Mouse (Mus musculus) hindbrain, embryonic 10.5 days (tissue): Measurements from ENCODE around the gene Gtpbp2. TPM values are rescaled to one million over a fixed set of nuclear protein-coding genes. Genes with fewer than 3 reads are reported as not detected.

ENCODE experiments used
- DNase-seq: peaks from one replicate; pipeline ENCODE4 v3.0.0-alpha.2; 2017; ENCODE audit warnings: low spot score
- H3K27ac ChIP-seq: fragments of 300-500 bp; sonication (generic); 2 replicates; pipeline ENCODE4 v1.5.1; 2016; ENCODE audit warnings: mild to moderate bottlenecking, moderate library complexity
- H3K27me3 ChIP-seq: fragments of 300-500 bp; sonication (generic); 2 replicates; pipeline ENCODE4 v1.6.1; 2016; ENCODE audit warnings: mild to moderate bottlenecking; ENCODE audit not compliant: poor library complexity, insufficient read depth, severe bottlenecking
- H3K36me3 ChIP-seq: fragments of 300-500 bp; sonication (generic); 2 replicates; pipeline ENCODE4 v1.6.1; 2016; ENCODE audit warnings: mild to moderate bottlenecking, moderate library complexity
- H3K4me1 ChIP-seq: fragments of 300-500 bp; sonication (generic); replicated peaks from 2 replicates; pipeline ENCODE4 v1.6.1; 2016; ENCODE audit warnings: mild to moderate bottlenecking
- H3K4me3 ChIP-seq: fragments of 300-500 bp; sonication (generic); 2 replicates; pipeline ENCODE4 v1.5.1; 2016; ENCODE audit warnings: mild to moderate bottlenecking, moderate library complexity
- H3K9me3 ChIP-seq: fragments of 300-500 bp; sonication (generic); 2 replicates; pipeline ENCODE4 v1.6.1; 2016; ENCODE audit warnings: mild to moderate bottlenecking, moderate library complexity
- WGBS: fragments of 180-500 bp; shearing (Covaris S2); methylation state at CpG from one replicate; pipeline ENCODE4 v1.1.7; 2016; 5-methylcytosine and 5-hydroxymethylcytosine counted together
- polyA plus RNA-seq: library from polyadenylated mRNA; unstranded; fragments of >200 nt; fragmentation: Nextera tagmentation; extraction: Ambion mirVana; gene quantifications from 2 replicates; pipeline ENCODE4 v1.2.1, GENCODE M21; 2016

The Gtpbp2 gene
- polyA plus RNA-seq, 1 experiment from 2014 or later: 37.8 TPM

DNA sequence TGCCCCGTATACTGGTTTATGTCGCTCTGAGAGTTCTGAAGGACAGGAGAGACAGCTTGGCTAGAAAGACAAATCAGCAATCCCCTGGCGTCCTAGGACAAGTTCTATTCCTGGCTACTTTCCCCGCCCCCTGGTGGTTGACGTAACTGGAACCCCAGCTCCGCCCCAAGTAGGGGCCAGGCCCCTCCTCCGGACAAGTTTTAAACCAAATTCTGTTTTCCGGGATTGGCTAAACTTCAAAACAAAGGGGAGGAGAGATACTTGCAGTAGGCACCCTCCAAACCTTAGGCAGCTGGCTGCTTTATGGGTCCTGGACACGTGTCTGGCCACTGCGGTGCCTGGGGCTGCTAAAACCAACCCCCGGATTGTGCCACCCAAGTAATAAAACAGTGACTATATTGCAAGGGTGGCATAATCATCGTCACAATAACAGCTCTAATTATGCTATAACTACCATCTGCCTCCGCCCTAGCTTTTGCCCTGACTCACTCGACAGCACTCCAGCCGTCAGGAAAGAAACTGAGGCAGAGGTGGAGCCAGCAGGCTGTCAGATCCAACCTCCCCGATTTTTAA lies 656 bp upstream of the Gtpbp2 start:
- peak overlapping the region; percentile 92 for H3K27ac ChIP-seq
- peaks cover 30% of the 10 kb centered on the region for H3K4me1 ChIP-seq
- peak overlapping the region; percentile 68 for H3K4me3 ChIP-seq
- peaks cover 26% of the 10 kb centered on the region for H3K36me3 ChIP-seq
- no peaks in the 10 kb centered on the region for H3K9me3 ChIP-seq
- no peaks in the 10 kb centered on the region for H3K27me3 ChIP-seq
- peak; percentile 85 for DNase-seq
- WGBS: under 1% methylated on average over 16 of the region's 16 CpGs

DNA sequence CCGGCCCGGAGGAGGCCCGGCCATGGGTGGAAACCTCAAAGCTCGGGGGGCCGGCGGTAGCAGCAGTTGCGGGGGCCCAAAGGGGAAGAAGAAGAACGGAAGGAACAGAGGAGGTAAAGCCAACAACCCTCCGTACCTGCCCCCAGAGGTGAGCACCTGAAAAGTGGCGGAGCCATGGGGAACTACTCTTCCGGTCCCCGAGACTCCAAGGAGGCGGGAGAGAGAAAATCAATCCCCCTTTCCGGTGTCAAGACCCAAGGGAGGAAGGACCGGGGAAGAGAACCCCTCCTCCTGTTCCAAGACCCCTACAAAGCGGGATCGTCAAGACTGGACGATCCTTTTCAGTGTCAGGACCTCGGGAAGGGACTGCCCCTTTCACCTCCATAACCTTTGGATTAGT lies 347 bp downstream of the Gtpbp2 start:
- peaks cover 30% of the 10 kb centered on the region for H3K4me1 ChIP-seq
- H3K9me3 ChIP-seq: no peaks in the 10 kb centered on the region
- peak overlapping the region; percentile 92 for H3K27ac ChIP-seq
- WGBS: 1% methylated on average over 19 of the region's 19 CpGs
- no peaks in the 10 kb centered on the region for H3K27me3 ChIP-seq
- H3K4me3 ChIP-seq: peak overlapping the region; percentile 68
- H3K36me3 ChIP-seq: peaks cover 36% of the 10 kb centered on the region
- DNase-seq: no peak

DNA sequence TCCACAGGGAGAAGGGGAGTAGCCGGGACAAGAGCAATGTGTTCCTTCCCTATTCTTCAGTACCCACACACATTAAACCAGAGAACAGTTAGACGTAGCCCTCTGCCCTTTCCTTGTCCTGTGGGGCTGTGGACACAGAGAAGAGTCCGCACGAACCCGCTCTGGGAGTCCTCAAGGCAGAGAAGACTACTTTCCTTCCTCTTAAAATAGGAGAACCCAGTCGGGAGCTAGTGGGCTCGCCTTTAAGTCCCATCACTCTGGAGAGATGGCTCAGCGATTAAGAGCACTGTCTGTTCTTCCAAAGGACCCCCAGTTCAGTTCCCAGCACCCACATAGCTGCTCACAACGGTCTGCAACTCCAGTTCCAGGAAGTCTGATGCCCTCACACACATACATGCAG lies 878 bp downstream of the Gtpbp2 start:
- H3K27me3 ChIP-seq: no peaks in the 10 kb centered on the region
- peaks cover 41% of the 10 kb centered on the region for H3K36me3 ChIP-seq
- no peak for DNase-seq
- peak overlapping the region; percentile 92 for H3K27ac ChIP-seq
- H3K4me3 ChIP-seq: peak overlapping the region; percentile 68
- WGBS: 47% methylated on average over 9 of the region's 9 CpGs
- H3K4me1 ChIP-seq: peaks cover 30% of the 10 kb centered on the region
- H3K9me3 ChIP-seq: no peaks in the 10 kb centered on the region

DNA sequence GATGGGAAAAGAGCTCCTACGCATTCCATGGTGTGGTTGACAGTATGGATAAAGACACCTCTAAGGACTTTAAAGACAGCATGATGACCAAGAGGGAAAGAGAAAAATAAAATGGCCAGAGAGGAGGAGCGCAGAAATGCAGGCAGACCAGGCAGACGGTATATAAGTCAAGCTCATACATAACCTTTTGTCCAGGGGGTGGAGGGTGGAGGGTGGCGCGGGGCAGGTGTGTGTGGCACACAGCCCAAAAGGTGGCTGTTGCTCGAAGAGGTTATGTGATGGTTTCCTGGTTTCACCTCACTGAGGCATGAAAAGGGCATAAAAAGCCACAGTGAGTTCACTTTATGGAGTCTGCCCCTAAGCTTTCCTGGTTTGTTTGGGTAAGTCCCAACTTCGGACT lies 1.7 kb downstream of the Gtpbp2 start:
- DNase-seq: no peak
- 94% methylated on average over 7 of the region's 7 CpGs for WGBS

DNA sequence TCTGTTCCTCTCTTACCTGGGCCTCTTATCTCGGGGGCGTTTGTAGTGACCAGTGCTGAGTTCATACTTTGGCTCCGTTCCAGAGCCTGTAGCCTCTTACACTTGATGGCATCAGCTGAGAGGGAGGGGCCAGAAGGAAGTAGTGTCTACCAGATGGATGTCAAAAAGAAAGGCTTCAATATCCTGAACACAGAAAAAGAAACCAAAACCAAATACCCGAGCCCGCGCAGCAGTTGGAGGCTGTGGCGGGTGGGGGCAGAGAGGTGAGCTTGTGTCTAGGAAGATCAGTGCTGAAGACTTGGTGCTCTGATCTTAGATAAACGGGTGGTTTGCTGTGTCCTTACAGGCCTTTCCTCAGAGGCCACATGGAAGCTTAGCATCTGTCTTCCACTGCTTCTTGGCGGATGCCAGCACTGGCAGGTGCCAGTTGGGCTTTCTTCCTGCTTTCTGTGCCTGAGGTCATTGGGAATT lies 2.2 kb downstream of the Gtpbp2 start:
- 86% methylated on average over 9 of the region's 9 CpGs for WGBS
- no peaks in the 10 kb centered on the region for H3K27me3 ChIP-seq
- no peak for DNase-seq
- H3K4me3 ChIP-seq: 0 out of 2 replicates have a peak overlapping the region, but pooled peaks have one; percentile 9
- peaks cover 30% of the 10 kb centered on the region for H3K4me1 ChIP-seq
- H3K27ac ChIP-seq: no peak overlapping the region
- H3K9me3 ChIP-seq: no peaks in the 10 kb centered on the region
- H3K36me3 ChIP-seq: peaks cover 54% of the 10 kb centered on the region

More for the DNA sequence above, 1.7 kb downstream of the Gtpbp2 start:
- H3K4me3 ChIP-seq: 0 out of 2 replicates have a peak overlapping the region, but pooled peaks have one; percentile 13
- H3K27ac ChIP-seq: no peak overlapping the region
- H3K4me1 ChIP-seq: peaks cover 30% of the 10 kb centered on the region
- H3K27me3 ChIP-seq: no peaks in the 10 kb centered on the region
- peaks cover 50% of the 10 kb centered on the region for H3K36me3 ChIP-seq
- H3K9me3 ChIP-seq: no peaks in the 10 kb centered on the region

DNA sequence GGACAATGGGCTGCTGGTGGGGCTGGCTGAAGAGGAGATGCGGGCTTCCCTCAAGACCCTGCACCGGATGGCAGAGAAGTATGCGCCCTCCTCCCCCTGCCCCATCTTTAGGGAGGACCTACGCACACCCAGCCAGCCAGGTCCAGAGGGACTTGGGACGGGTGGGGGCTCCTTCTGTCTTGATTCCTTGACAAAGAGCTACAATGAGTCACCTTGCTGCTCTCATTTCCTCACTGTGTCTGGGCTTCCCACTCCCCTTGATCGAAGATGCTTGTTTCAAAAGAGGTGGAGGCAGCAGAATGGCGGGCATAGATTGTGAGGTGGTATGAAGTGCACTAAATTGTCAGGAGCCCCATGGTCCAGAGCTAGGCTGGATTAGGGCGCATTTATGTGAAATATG lies 3.5 kb downstream of the Gtpbp2 start:
- WGBS: 93% methylated on average over 8 of the region's 8 CpGs
- H3K36me3 ChIP-seq: peaks cover 67% of the 10 kb centered on the region
- peaks cover 30% of the 10 kb centered on the region for H3K4me1 ChIP-seq
- no peaks in the 10 kb centered on the region for H3K27me3 ChIP-seq
- H3K27ac ChIP-seq: no peak overlapping the region
- no peak for DNase-seq
- no peaks in the 10 kb centered on the region for H3K9me3 ChIP-seq
- H3K4me3 ChIP-seq: no peak overlapping the region

DNA sequence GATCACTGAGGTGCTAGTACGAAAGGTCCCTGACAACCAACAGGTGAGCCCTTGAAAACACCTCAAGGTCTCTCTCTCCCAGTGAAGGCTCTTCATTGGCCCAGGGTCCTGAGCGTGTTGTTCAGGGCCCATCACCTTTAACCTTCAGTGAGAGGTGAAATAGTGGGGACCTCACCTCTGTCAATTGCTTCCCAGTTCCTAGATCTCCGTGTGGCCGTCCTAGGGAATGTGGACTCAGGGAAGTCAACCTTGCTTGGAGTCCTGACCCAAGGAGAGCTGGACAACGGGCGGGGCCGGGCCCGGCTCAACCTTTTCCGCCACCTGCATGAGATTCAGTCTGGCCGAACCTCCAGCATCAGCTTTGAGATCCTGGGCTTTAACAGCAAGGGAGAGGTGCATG lies 4.0 kb downstream of the Gtpbp2 start:
- H3K27ac ChIP-seq: no peak overlapping the region
- 93% methylated on average over 10 of the region's 10 CpGs for WGBS
- peaks cover 72% of the 10 kb centered on the region for H3K36me3 ChIP-seq

DNA sequence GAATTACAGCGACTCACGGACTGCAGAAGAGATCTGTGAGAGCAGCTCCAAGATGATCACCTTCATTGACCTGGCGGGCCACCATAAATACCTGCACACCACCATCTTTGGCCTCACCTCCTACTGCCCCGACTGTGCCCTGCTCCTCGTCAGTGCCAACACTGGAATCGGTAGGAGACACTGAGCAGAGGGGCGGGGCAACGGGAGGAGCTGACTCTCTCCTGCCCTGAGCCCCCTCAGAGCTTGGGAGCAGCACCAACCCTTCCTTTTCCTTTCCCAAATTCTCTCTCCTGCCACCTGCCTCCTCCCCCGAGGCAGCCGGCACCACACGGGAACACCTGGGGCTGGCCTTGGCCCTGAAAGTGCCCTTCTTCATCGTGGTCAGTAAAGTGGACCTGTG lies 4.6 kb downstream of the Gtpbp2 start:
- Histone ChIP-seq H3K9me3 (no peaks in the 10 kb centered on the region), H3K4me1 (peaks cover 20% of the 10 kb centered on the region), H3K36me3 (peaks cover 79% of the 10 kb centered on the region), H3K4me3 (no peak overlapping the region), H3K27me3 (no peaks in the 10 kb centered on the region), H3K27ac (no peak overlapping the region)
- WGBS: 91% methylated on average over 12 of the region's 12 CpGs
- DNase-seq: no peak

More for the DNA sequence above, 4.0 kb downstream of the Gtpbp2 start:
- Histone ChIP-seq H3K4me3 (no peak overlapping the region), H3K4me1 (peaks cover 26% of the 10 kb centered on the region), H3K27me3 (no peaks in the 10 kb centered on the region), H3K9me3 (no peaks in the 10 kb centered on the region)
- no peak for DNase-seq

DNA sequence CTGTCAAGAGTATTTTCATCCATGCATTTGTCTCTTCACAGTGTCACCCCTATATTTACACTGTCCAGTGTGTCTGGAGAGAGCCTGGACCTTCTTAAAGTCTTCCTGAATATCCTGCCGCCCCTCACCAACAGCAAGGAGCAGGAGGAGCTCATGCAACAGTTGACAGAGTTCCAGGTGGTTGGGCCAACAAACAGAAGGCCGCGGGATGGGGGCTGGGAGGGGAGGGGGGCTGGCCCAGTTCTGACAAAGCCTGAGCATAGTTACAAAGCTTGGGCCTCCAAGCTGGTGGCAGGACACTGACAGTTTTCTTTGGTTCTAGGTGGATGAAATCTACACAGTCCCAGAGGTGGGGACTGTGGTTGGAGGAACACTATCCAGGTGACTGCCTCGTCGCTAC lies 5.4 kb downstream of the Gtpbp2 start:
- peaks cover 19% of the 10 kb centered on the region for H3K4me1 ChIP-seq
- no peak overlapping the region for H3K4me3 ChIP-seq
- H3K9me3 ChIP-seq: no peaks in the 10 kb centered on the region
- H3K27me3 ChIP-seq: no peaks in the 10 kb centered on the region
- no peak overlapping the region for H3K27ac ChIP-seq
- no peak for DNase-seq
- H3K36me3 ChIP-seq: peaks cover 87% of the 10 kb centered on the region
- WGBS: 83% methylated on average over 5 of the region's 5 CpGs

DNA sequence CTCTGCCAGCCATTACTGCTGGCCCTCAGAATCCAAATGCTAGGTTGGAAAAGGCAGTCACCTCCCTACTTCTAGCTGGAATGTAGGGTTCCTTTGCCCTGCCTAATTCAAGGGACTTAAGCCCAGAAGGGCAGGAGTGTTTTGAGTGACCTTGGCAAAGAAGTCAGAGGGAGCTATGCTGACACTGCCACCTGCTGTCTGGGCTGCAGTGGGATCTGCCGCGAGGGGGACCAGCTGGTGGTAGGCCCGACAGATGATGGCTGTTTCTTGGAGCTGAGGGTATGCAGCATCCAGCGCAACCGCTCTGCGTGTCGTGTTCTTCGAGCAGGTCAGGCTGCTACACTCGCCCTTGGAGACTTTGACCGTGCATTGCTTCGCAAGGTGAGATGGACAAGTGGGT lies 6.2 kb downstream of the Gtpbp2 start:
- H3K4me3 ChIP-seq: no peak overlapping the region
- no peak for DNase-seq
- WGBS: 86% methylated on average over 11 of the region's 11 CpGs
- no peak overlapping the region for H3K27ac ChIP-seq
- H3K4me1 ChIP-seq: peaks cover 12% of the 10 kb centered on the region
- H3K36me3 ChIP-seq: peaks cover 93% of the 10 kb centered on the region
- no peaks in the 10 kb centered on the region for H3K27me3 ChIP-seq
- no peaks in the 10 kb centered on the region for H3K9me3 ChIP-seq

DNA sequence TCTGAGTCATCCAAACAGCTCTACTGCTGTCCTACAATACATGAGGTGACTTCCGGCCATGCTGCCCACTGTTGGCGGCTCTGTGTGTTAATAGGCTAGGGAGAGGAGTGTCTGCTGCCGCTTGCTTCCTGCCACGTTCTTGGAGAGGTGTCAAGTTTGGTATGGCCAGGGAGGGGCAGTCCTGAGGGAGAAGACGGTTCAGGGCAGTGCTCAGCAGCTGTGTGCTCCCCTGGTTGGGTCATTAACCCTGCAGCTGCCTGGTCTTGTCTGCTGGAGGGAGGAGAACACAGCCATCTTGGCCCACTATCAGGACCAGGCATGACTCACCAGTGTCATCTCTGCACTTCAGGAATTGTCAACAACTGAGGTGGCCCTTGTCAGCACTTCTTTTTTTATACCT lies 7.5 kb downstream of the Gtpbp2 start:
- Histone ChIP-seq H3K4me1 (no peaks in the 10 kb centered on the region), H3K9me3 (no peaks in the 10 kb centered on the region), H3K27ac (no peak overlapping the region), H3K36me3 (peaks cover 98% of the 10 kb centered on the region), H3K4me3 (no peak overlapping the region), H3K27me3 (no peaks in the 10 kb centered on the region)
- 72% methylated on average over 5 of the region's 5 CpGs for WGBS
- DNase-seq: no peak

DNA sequence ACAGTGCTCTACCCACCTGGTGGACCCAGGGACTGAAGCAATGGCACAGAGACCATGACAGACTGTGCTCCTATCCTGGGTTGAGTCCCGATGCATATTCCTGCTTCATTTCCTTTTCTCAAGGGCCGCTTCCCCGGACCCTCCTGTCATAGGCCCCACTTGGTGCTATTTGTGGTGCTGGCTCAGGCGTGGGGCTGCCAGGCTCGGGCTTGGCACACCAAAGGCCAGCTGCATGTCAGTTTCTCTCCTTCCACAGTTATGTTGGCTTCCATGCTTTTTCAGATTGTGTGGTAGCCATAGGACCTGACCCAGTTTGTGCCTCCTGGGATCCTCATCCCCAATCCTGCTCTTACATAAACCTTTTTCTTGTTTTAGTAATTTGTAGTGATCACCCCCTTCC lies 7.9 kb downstream of the Gtpbp2 start:
- H3K4me1 ChIP-seq: no peaks in the 10 kb centered on the region
- H3K9me3 ChIP-seq: no peaks in the 10 kb centered on the region
- no peak for DNase-seq
- WGBS: 91% methylated on average over 5 of the region's 5 CpGs
- no peak overlapping the region for H3K4me3 ChIP-seq
- H3K36me3 ChIP-seq: peaks cover 95% of the 10 kb centered on the region
- H3K27me3 ChIP-seq: no peaks in the 10 kb centered on the region
- no peak overlapping the region for H3K27ac ChIP-seq

DNA sequence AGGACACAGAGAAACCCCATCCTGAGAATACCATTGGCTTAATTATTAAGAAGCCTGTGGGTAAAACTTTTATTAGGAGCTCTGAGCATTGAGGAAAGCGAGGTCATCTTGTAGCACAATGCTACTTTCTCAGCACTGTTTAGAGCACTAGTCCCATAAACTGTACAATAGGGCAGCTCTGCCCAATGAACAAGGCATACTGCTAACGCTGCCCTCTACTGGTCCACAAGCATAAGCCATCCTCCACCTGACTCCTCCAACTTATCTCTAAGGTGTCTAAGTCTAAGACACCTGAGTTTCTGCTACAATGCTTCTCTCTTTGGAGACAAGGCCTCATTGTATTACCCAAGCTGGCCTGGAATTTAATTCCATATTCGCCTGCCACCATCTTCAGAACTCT lies 9.7 kb downstream of the Gtpbp2 start:
- no peak for DNase-seq

DNA sequence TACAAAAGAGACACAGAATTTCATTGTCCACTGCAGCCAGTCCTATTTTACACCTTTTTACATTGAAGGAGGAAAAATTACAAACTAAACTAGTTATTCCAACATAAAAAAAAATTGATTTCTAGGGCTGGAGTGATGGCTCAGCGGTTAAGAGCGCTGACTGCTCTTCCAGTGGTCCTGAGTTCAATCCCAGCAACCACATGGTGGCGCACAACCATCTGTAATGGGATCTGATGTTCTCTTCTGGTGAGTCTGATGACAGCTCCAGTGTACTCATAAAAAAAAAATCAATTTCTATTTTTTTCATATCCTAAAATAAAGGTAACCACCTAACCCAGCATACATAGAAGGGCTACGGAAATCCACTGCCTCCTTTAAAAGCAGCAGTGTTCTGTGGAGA lies 21.4 kb downstream of the Gtpbp2 start:
- peaks cover 98% of the 10 kb centered on the region for H3K36me3 ChIP-seq
- DNase-seq: no peak
- H3K9me3 ChIP-seq: no peaks in the 10 kb centered on the region
- H3K4me3 ChIP-seq: no peak overlapping the region
- WGBS: 83% methylated on average over 4 of the region's 4 CpGs
- H3K27ac ChIP-seq: no peak overlapping the region
- no peaks in the 10 kb centered on the region for H3K4me1 ChIP-seq
- H3K27me3 ChIP-seq: no peaks in the 10 kb centered on the region

More for the DNA sequence above, 9.7 kb downstream of the Gtpbp2 start:
- Histone ChIP-seq H3K27me3 (no peaks in the 10 kb centered on the region), H3K27ac (no peak overlapping the region), H3K36me3 (peaks cover 93% of the 10 kb centered on the region), H3K4me3 (no peak overlapping the region), H3K4me1 (no peaks in the 10 kb centered on the region), H3K9me3 (no peaks in the 10 kb centered on the region)
- 74% methylated on average over 3 of the region's 3 CpGs for WGBS
